In genomic region chr17:49902613-49903012, GRCm38 (mm10) we compare ENCODE assay signal across 35 mouse cellular contexts.
"Had no signal": no experiment of that assay in that cellular context is flagged by ENCODE, and none has a peak within 500 bp of the region (broad histone marks: within the 10 kb centered on the region; RNA-seq: fewer than 3 reads in every experiment).

No protein-coding gene starts in this region.

- H3K36me3 ChIP-seq: heart, embryonic 10.5 days; heart, embryonic 12.5 days; heart, embryonic 13.5 days; heart, embryonic 15.5 days; hindbrain, embryonic 10.5 days; hindbrain, embryonic 12.5 days; hindbrain, embryonic 13.5 days; hindbrain, embryonic 15.5 days; intestine, embryonic 15.5 days; kidney, embryonic 15.5 days had no signal

- H3K27ac ChIP-seq: heart, embryonic 10.5 days; heart, embryonic 13.5 days; heart, embryonic 15.5 days; hindbrain, embryonic 10.5 days; hindbrain, embryonic 12.5 days; hindbrain, embryonic 13.5 days; hindbrain, embryonic 14.5 days; hindbrain, embryonic 15.5 days; hindbrain, postnatal 0 days; intestine, embryonic 15.5 days; kidney, embryonic 15.5 days; kidney, postnatal 0 days; layer of hippocampus, adult 2 months had no signal

- H3K9me3 ChIP-seq: heart, embryonic 10.5 days; heart, embryonic 12.5 days; heart, embryonic 13.5 days; heart, embryonic 15.5 days; hindbrain, embryonic 10.5 days; hindbrain, embryonic 12.5 days; hindbrain, embryonic 13.5 days; hindbrain, embryonic 15.5 days; intestine, embryonic 15.5 days; kidney, embryonic 15.5 days had no signal

- H3K4me1 ChIP-seq: hindbrain, embryonic 13.5 days; intestine, embryonic 15.5 days had no signal

- H3K9ac ChIP-seq: heart, embryonic 12.5 days; heart, embryonic 13.5 days; heart, embryonic 15.5 days; hindbrain, embryonic 12.5 days; hindbrain, embryonic 13.5 days; hindbrain, embryonic 14.5 days; hindbrain, embryonic 15.5 days; intestine, embryonic 15.5 days; kidney, embryonic 15.5 days had no signal

- H3K4me3 ChIP-seq: heart, embryonic 10.5 days; heart, embryonic 12.5 days; heart, embryonic 13.5 days; heart, embryonic 15.5 days; hindbrain, embryonic 10.5 days; hindbrain, embryonic 12.5 days; hindbrain, embryonic 13.5 days; hindbrain, embryonic 15.5 days; intestine, embryonic 15.5 days; kidney, embryonic 15.5 days; layer of hippocampus, adult 2 months had no signal

- DNase-seq: heart, postnatal 10 days; heart, postnatal 14 days; heart, postnatal 36 days; heart, postnatal 4 days; kidney, adult 11 months; kidney, adult 18-20 months; kidney, adult 2 months; kidney, adult 8-10 months; kidney, adult 9 months; kidney, postnatal 10 days; kidney, postnatal 14 days; kidney, postnatal 25 days; kidney, postnatal 36 days; kidney, postnatal 4 days; layer of hippocampus, adult 9-11 months; layer of hippocampus, postnatal 36 days had no signal

- H3K4me2 ChIP-seq: heart, embryonic 11.5 days; heart, embryonic 12.5 days; heart, embryonic 13.5 days; heart, embryonic 15.5 days; hindbrain, embryonic 12.5 days; hindbrain, embryonic 13.5 days; hindbrain, embryonic 14.5 days; hindbrain, embryonic 15.5 days; intestine, embryonic 15.5 days; kidney, embryonic 15.5 days had no signal

- ATAC-seq: hindbrain, embryonic 16.5 days; hindbrain, postnatal 0 days; inflammation-experienced regulatory T-cells, adult 6 months; intestine, embryonic 15.5 days; intestine, embryonic 16.5 days; intestine, postnatal 0 days had no signal
